Mouse (Mus musculus) right cerebral cortex, postnatal 10 days (tissue): ENCODE results near the gene Mettl26.
A peak's percentile ranks its signal among the peaks of the same experiment; 100 is the strongest.

Experiments used
- DNase-seq, 2 experiments: peaks; one replicate each; pipeline ENCODE4 v3.0.0; 2021; ENCODE audit warnings: low spot score in 2 of 2

Gene Mettl26

DNA sequence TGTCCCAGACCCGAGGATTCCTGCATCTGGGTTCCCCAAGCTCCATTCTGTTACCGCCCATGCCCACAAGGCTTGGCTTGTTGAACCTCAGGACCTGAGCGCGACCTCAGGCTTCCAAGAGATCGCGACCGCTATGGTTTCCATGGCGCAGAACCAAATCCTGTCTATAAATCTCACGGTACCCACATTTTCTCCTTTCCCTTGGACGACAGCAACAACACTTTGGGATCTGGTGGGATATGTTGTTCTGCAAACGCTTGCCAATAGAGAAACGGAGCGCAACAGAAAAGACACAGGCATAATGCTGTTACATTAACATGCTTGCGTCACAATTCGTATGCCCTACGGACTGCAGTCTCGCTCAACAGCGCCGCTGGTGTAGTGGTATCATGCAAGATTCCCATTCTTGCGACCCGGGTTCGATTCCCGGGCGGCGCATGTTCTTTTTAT, at the start of gene Mettl26:
Mettl26 (plus strand) TSS at position 354 of the 450 bp plus-strand sequence.
- peak; percentile 95 to 96 for DNase-seq

- DNase-seq = no peak
These were observed 49.6 kb upstream of the Mettl26 start for GRCm38 (mm10) chr17:25825311-25825710.

DNA sequence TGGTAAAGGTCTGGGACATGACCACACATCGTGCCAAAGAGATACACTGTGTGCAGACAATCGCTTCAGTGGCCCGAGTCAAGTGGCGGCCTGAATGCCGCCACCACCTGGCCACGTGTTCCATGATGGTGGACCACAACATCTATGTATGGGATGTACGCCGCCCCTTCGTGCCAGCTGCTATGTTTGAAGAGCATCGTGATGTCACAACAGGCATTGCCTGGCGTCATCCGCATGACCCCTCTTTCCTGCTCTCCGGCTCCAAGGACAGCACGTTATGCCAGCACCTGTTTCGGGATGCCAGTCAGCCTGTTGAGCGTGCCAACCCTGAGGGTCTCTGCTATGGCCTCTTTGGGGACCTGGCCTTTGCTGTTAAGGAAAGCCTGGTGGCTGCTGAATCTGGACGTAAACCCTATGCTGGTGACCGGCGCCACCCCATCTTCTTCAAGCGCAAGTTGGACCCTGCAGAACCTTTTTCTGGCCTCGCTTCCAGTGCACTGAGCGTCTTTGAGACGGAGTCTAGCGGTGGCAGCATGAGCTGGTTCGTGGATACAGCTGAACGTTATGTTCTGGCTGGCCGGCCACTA, 48.8 kb upstream of the Mettl26 start:
- DNase-seq = peak in 1 of 2 experiments; percentile 27

GRCm38 (mm10) chr17:25827011-25827410, 47.9 kb upstream of the Mettl26 start:
- peak in 1 of 2 experiments; percentile 23 for DNase-seq

DNA sequence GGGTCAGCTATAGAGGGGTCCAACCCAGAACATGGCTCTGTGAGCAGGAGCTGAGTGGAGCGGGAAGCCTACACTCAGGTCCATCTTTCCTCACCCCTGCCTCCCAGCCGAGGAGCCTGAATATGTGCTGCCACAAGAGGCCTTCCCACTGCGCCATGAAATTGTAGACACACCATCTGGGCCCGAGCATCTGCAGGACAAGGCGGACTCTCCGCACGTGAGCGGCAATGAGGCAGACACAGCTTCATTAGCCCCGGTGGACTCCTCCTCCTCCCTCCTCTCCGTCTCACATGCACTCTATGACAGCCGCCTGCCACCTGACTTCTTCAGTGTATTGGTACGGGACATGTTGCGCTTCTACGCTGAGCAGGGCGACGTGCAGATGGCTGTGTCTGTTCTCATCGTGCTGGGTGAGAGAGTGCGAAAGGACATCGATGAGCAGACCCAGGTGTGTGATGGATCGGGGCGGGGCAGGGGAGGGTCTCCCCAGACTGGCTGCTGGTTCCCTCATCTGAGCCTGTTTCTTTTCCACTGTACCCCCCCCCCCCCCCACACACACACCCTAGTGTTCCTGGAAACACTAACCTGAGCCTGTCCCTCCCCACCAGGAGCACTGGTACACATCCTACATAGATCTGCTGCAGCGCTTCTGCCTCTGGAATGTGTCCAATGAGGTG, 47.2 kb upstream of the Mettl26 start:
- no peak for DNase-seq

DNA sequence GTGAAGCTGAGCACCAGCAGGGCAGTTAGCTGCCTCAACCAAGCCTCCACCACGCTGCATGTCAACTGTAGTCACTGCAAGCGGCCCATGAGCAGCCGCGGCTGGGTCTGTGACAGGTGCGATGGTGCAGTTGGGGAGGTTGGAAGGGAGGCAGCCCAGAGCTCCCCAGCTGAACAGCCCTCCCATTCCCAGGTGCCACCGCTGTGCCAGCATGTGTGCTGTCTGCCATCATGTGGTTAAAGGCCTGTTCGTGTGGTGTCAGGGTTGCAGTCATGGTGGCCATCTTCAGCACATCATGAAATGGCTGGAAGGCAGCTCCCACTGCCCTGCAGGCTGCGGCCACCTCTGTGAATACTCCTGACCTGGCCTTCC, 46.7 kb upstream of the Mettl26 start:
- peak in 1 of 2 experiments; percentile 40 for DNase-seq

- peak; percentile 90 to 93 for DNase-seq
These were observed 45.9 kb upstream of the Mettl26 start, which contains the start of gene Jmjd8 for GRCm38 (mm10) chr17:25828712-25829557. Gene Jmjd8, plus strand, starts transcription at chr17:25828867.

GRCm38 (mm10) chr17:25829558-25830017, 45.3 kb upstream of the Mettl26 start:
- peak in 1 of 2 experiments; percentile 32 for DNase-seq

- no peak for DNase-seq
These were observed 44.6 kb upstream of the Mettl26 start for GRCm38 (mm10) chr17:25830200-25830753.

DNA sequence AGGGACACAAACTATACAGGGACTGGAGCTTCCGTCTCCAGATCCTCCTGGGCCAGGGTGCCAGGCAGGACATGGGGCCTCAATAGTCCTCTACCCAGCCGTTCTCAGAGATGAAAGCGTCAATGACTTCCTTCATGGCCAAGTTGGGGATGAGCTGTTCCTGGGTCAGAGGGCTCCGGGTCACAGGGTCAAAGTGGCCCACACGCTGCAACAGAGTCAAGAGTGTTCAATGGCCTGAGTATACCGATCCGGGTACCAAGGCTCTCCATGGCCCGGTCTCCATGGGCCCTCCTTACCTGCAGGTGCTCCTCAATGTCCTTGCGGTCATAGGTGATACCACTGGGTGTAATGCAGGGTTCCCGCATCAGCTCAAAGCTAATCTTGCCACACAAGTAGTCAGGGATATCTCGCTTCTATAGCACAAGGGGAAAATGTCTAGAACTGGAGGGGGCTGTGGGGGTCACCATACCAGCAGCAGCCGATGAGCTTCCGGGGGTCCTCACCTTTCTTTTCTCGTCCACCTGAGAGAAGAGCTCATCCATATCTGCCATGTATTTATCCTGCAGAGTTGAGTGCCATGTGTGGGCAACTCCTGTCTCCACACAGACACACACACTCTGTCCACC, 44.0 kb upstream of the Mettl26 start:
- peak in 1 of 2 experiments; percentile 61 for DNase-seq

- DNase-seq = peak in 1 of 2 experiments; percentile 72
These were observed 43.2 kb upstream of the Mettl26 start for GRCm38 (mm10) chr17:25831451-25832281.

DNA sequence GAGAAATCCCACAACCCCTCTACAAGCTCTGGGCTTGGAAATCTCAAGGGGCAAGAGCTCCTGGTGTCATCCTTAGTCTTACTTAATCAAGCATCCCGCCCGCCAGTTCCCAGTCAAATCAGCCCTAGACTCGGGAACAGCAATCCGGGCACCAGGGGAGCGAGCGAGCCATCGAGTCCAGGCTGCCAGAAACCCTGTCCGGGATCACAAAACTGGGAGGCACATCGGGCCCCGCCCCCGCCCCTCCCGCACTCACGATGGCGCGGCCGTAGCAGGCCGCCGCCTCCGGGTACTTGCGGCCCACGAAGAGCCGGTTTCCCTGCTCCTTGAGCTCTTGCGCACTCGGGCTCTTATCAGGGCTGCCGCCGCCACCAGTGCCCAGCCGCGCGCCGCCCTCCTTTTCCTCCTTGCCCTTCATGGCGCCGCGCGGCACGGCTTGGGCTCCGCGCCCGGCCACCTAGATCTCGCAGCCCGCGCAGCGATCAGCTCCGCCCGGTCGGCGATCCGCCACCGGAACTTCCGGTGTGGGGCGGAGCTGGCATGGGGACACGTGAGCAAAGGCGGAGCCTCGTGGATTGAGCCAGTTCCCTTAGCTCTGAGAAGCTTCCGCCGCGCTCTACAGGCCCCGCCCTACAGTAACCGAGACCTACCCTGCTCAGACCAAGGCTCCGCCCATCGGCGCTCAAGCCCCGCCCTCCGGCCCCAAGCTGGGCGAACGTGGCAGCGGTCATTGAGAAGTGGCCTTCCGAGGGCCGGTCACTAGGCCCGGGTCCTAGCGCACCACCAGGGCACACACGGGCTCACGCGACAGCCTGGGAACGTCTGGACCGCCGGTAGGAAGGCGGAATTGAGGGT, 42.2 kb upstream of the Mettl26 start:
- peak; percentile 99 for DNase-seq

GRCm38 (mm10) chr17:25833291-25833663, 41.6 kb upstream of the Mettl26 start, which contains the start of gene Stub1:
Gene Stub1, minus strand, starts transcription at chr17:25833404.
- DNase-seq = peak; percentile 90 to 94

GRCm38 (mm10) chr17:25833961-25834594, 40.8 kb upstream of the Mettl26 start:
- DNase-seq = no peak

DNA sequence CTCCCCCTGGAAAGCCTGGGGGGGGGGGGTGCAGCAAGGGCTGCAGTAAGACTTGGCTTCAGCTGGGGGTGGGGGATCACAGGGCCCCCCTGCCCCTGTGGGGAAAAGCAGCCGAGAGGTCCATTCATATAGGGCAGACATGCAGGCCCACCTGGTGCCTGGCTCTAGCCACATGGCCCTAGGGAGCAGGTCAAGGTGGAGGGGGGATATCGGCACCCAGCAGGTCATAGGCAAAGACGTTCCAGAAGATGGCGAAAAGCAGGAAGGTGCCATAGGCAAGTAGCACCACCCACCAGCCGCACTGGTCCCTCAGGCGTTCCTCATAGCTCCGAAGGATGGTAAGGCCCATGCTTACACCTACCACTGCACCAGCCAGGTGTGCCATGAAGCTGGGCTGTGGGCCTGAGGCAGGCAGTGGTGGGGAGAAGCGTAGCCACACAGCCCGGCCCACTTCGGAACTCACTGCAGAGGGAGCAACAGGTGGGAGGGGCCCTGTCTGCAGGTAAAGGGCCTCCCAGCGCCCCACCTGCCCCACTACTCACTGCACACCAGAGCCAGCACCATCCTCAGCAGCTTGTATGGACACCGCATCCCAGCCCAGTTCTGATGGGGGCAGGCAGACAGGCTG, 40.2 kb upstream of the Mettl26 start:
- DNase-seq = peak in 1 of 2 experiments; percentile 61

GRCm38 (mm10) chr17:25835301-25835700, 39.6 kb upstream of the Mettl26 start:
- DNase-seq = peak in 1 of 2 experiments; percentile 53

GRCm38 (mm10) chr17:25835816-25836215, 39.1 kb upstream of the Mettl26 start:
- peak in 1 of 2 experiments; percentile 65 for DNase-seq

DNA sequence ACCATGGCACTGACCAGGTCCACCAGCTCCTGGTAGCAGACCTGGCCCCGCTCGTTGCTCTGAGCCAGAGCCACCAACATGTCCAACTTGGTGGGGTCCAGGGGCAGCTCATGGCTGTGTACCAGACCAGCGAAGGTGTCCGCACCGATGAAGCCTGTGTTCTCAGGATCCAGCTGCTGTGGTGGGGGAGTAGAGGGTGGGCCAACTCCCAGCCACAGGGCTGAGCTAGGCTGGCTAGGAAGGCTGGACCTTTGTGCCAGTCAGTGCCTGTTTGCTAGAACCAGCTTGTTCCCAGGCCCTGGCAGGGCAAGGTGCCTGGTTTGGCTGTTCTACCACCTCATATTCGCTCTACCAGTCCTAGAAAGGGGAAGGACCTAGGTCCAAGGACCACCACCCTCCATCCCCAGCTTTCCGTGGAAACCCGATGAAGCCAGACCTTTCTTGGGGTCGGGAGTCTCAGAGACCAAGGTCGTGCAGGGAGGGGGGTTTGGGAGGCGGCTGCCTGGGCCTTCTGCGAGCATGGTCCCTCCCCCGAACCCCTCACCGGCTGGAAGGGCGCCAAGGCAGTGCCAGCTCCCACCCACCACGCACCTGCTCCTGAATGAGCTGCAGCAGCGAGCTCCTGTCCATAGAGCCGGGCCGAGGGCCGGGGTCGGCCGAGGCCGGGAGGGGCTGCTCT, 38.3 kb upstream of the Mettl26 start:
- DNase-seq = peak in 1 of 2 experiments; percentile 63
